Mouse (Mus musculus) hindlimb bud, embryonic 11.5 days (tissue): ENCODE data around the gene Ppfia3.
A peak's percentile ranks its signal among the peaks of the same experiment; 100 is the strongest.

ENCODE experiments used
- DNase-seq: peaks from one replicate; pipeline ENCODE4 v3.0.0-alpha.2; 2012; ENCODE audit warnings: low read depth, low spot score; ENCODE audit errors: extremely low spot score

Ppfia3 gene

DNA sequence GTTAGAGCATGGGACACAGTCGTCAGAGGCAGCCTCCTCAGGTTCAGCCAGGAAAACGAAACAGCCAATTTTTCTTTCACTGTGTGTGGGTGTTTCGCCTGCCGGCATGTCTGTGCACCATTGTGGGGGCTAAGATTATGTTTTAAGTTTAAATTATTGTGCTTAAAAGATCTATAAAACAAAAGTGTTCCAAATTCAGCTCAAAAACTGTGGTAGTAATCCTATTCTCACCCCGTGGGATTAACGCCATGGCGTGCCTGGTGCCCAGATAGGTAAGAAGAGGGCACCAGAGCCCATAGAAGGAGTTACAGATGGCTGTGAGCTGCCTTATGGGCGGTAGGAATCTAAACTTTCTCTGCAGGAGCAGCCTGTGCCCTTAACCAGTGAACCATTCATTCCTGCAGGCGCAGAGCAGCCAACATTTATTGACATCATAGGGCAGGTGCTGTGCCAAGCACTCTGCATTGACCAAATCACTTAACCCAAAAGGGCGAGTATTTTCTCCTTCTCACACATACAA is 51.6 kb downstream of the Ppfia3 start:
- DNase-seq = no peak

- DNase-seq = no peak
These were observed 53.3 kb downstream of the Ppfia3 start for GRCm38 (mm10) chr7:45313495-45313894.

- no peak for DNase-seq
These were observed 53.9 kb downstream of the Ppfia3 start for GRCm38 (mm10) chr7:45312686-45313453.

GRCm38 (mm10) chr7:45312023-45312422 is 54.8 kb downstream of the Ppfia3 start:
- DNase-seq = no peak

- DNase-seq = no peak
These were observed 57.4 kb downstream of the Ppfia3 start for GRCm38 (mm10) chr7:45309455-45309854.

GRCm38 (mm10) chr7:45308551-45309240 is 58.1 kb downstream of the Ppfia3 start:
- no peak for DNase-seq

DNA sequence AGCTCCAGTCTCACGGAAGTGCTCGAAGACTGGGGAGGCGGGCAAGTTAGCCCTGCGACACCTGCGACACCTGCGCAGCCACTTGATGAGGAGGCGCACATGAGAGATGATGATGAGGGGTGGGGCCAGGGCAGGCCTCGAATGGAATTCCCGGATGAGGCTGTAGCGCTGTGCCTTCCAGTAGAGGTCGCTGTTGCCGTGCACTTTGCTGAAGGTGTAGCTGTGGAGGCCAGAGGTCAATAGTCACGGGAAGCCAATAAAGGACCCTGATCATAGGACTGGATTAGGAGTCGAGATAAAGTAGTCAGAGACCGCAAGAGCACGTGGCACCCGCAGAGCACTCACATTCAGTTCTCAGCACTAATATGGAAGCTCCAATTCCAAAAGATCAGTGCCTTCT is 61.5 kb downstream of the Ppfia3 start:
- DNase-seq = no peak

GRCm38 (mm10) chr7:45304869-45305268 is 62.0 kb downstream of the Ppfia3 start:
- DNase-seq = no peak

GRCm38 (mm10) chr7:45302626-45303025 is 64.2 kb downstream of the Ppfia3 start:
- no peak for DNase-seq

GRCm38 (mm10) chr7:45300270-45300669 is 66.5 kb downstream of the Ppfia3 start:
- DNase-seq = no peak

DNA sequence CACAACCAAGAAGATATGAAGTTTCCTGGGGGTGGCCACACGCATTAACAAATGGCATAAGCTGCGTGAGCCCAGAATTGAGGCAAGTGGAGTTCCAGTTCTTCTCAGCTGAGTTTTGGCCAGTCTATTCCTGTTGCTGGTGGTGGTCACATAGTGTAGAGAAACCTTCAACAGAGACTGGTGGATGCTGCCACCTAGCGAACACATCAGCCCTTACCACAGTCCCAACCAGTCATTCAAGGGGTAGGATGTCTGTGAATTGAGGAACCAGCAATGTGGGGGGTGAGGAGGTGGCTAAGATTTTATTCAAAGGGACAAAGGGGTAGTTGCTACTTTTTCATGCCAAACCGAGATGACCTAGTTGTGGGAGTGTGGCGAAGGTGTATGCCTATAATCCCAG is 67.1 kb downstream of the Ppfia3 start:
- DNase-seq = peak; percentile 42

- DNase-seq = no peak
These were observed 69.3 kb downstream of the Ppfia3 start for GRCm38 (mm10) chr7:45297563-45297962.

GRCm38 (mm10) chr7:45296626-45297025 is 70.2 kb downstream of the Ppfia3 start:
- DNase-seq = no peak
